Mouse (Mus musculus) olfactory bulb, adult 2 months (tissue): ENCODE results near the gene Cd163l1.

ENCODE experiments used
- CTCF ChIP-seq: fragments of 200-500 bp; IDR thresholded peaks from 2 replicates; pipeline ENCODE4 v1.5.1; 2012; ENCODE audit warnings: low read depth, mild to moderate bottlenecking, low read length, moderate library complexity; ENCODE audit not compliant: insufficient read depth
- POLR2A ChIP-seq: fragments of 200-500 bp; IDR thresholded peaks from 2 replicates; pipeline ENCODE4 v1.6.1; 2012; ENCODE audit warnings: mild to moderate bottlenecking, low read depth, low read length, moderate library complexity; ENCODE audit not compliant: insufficient read depth

- TF ChIP-seq CTCF (no peak), POLR2A (no peak)
These were observed 24.0 kb upstream of the Cd163l1 start for GRCm38 (mm10) chr7:140194031-140194430.
